Mouse (Mus musculus) fat pad, adult 2 months (tissue): ENCODE measurements around the gene Myo7a.

Source experiments
- DNase-seq: peaks from one replicate; pipeline ENCODE4 v3.0.0-alpha.2; 2011; ENCODE audit warnings: low read depth, low spot score; ENCODE audit errors: extremely low read depth

The Myo7a gene

DNA sequence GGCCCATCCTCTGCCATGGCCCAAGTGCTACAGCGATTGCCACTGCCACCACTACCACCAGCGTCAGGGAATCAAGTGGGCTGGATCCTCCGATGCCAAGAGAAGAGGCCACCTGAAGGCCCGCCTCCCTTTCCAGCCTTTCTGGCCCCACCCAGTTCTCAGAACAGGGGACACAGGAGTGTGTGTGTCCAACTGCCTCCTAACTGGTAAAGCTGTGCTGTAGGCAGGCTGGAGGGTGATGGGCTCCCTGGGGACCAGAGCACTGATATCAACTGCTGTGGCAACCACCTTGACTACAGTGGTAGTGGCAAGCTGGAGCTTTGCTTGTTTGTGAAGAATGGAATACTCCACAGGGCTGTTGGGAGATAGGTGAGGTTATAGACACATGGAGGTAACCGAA lies 26.1 kb upstream of the Myo7a start, which contains the start of gene Omp:
Omp (minus strand) TSS at position 101 of the 400 bp plus-strand sequence.
- DNase-seq: no peak

DNA sequence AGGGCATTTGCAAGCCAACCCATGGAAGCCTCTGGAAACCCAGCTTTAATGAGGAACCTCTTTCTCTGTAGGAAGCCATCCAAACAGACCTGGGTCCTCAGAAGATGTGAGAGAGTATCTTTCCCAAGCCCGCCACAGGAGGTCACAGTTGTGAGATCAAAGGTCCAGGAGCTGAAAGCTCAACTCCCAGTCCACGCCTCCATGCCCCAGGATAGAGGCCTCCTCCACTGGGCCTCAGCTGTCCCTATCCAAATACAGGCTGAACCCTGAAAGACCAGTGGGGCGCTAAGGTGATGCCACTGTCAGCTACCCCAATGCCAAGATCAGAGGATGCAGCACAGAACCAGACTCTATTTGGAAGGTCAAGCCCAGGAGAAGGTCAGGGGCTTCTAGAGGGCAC lies 23.3 kb upstream of the Myo7a start:
- no peak for DNase-seq

- DNase-seq: no peak
Observed at GRCm38 (mm10) chr7:98142247-98142646, 22.9 kb upstream of the Myo7a start.

- DNase-seq: no peak
Observed at GRCm38 (mm10) chr7:98141206-98141605, 21.9 kb upstream of the Myo7a start.

DNA sequence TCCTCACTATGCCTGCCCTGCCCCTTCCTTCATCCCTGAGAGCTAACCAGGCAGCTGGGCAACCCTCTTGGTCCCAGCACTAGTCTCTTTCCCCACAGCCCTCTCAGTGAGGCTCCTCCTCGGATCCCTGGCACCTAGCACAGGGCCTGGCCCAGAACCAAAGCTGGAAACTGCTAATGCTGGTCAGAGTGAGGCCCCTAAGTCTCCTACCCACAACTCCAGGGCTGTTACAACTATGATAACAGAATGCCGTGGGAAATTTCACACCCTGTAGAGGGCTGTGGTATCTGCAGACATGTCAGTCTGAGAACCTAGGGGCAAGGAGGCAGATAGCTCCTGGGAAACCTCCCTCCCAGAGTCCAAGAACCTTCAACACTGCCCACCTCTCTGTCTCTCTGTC lies 21.3 kb upstream of the Myo7a start:
- DNase-seq: no peak

GRCm38 (mm10) chr7:98139216-98139615 lies 19.9 kb upstream of the Myo7a start:
- DNase-seq: no peak

GRCm38 (mm10) chr7:98137995-98138394 lies 18.7 kb upstream of the Myo7a start:
- no peak for DNase-seq

- DNase-seq: no peak
Observed at GRCm38 (mm10) chr7:98137583-98137982, 18.3 kb upstream of the Myo7a start.

DNA sequence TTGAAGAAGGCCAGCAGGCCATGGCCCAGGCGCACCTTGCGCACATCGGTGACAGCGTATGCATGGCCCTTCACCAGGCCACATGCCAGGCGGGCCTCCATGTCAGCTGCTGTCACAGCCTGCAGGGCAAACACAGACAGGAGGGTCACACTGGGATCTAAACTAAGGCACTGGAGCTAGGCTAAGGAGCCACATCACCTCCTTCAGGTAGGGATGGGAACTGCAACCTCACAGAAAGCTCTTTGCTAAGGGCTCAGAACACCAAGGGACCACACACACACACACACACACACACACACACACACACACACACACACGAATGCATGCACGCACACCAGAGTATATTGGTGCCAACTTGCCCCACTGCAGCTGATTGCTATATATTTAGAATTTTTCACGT lies 12.4 kb upstream of the Myo7a start:
- no peak for DNase-seq

- no peak for DNase-seq
Observed at GRCm38 (mm10) chr7:98125473-98125872, 6.1 kb upstream of the Myo7a start.

- no peak for DNase-seq
Observed at GRCm38 (mm10) chr7:98124701-98125100, 5.4 kb upstream of the Myo7a start.

DNA sequence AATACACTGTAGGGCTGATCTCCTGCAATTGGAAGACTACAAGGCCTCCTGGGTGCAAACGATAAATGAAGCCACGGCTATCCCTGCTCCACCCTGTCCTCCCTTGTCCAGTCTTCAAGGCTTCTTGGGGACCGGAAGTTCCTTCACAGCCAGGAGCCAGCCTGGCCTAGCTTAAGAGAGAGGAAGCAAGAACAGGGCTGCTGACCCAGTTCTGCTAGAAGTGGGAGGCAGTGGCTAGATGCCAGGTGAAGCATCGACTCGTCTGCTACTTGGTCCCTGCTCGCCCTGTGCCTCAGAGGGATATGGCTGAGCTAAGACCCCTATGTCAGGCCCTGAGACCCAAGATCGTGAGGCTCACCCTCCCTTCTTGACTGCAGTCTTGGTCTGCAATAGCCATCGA lies 2.3 kb upstream of the Myo7a start:
- no peak for DNase-seq

DNA sequence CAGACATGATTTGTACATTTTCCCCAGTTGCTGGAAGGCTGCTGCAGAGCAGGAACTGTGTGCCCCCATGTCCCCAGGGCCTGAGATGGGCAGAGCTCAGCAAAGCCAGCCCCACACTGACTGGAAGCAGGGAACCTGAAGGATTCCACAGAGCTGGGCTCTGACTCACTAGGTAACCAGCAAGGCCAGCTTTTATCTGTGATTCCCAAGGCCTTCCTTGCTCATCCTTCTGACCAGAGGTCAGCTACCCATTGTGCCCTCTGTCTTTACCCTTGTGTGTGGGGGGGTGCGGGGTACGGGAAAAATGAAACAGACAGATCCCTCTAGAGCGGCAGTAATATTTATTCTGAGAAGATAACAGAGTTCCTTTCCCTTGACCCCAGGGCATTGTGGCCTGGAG lies 1.9 kb upstream of the Myo7a start:
- DNase-seq: no peak

DNA sequence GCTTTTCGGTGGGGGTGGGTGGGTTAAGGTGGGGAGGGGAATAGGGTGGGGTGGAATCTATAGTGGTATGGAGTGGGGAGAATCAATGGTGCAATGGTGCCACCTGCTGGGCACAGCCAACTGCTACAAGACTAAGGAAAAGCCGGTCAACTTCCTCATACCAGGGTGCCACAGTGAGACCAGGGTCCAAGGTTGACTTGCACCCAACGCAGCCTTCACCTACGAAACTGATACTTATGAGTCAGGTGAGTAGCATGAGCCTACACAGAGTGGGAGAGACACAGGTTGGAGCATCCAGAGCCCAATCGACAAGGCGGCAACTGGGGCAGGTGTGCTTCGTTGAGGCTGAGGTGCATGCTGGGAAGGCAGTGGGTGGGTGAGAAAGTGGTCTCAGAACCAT lies 1.0 kb upstream of the Myo7a start:
- no peak for DNase-seq

DNA sequence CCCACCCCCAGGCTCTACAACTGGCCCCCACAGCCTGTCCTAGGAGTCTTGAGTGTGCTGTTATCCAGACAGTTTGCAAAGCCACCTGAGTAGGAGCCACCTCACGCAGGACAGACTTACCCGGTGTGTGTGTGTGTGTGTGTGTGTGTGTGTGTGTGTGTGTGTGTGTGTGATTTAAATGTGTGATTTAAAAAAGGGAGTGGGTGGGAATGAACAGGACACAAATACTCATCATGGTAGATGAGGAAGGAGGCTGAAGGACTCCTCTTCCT lies 573 bp upstream of the Myo7a start:
- no peak for DNase-seq

- no peak for DNase-seq
Observed at GRCm38 (mm10) chr7:98117012-98117660, 2.2 kb downstream of the Myo7a start.

DNA sequence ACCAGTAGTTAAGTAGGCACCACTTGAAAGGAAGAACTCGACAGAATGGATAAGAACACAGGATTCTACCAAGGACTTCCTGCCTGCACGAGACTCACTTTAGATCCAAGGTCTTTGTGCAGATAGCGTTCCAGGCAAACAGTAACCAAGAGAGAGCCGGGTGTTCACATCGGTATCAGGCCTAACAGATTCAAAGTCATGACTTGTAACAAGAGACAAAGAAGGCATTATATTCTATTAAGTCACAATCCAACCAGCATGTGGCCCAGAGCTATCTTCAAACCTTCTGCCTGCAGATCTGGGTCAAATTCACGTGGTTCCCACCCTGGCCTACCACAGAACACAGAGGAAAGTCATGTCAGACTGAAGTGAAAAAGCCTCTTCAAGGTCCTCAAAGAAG lies 4.7 kb downstream of the Myo7a start:
- no peak for DNase-seq

DNA sequence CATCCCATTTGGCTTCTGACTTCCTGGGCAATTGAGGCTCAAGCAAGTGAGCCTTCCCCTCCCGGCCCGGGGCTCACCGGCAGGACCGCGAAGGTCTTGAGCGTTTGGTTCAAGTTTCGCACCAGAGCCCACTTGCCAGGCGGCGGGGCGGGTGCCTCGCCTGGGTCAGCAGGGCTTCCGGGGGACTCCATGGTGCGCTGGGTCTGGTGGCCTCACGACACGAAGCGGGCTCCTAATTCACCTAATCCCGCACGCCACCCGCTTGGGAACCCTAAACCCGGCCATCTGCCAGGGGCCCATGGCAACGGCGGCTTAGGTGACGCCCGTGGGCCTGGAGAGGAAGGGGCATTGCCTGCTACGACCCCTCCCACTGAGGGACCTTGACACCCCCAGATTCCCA lies 8.1 kb downstream of the Myo7a start:
- no peak for DNase-seq

GRCm38 (mm10) chr7:98109771-98110170 lies 9.6 kb downstream of the Myo7a start:
- DNase-seq: no peak

DNA sequence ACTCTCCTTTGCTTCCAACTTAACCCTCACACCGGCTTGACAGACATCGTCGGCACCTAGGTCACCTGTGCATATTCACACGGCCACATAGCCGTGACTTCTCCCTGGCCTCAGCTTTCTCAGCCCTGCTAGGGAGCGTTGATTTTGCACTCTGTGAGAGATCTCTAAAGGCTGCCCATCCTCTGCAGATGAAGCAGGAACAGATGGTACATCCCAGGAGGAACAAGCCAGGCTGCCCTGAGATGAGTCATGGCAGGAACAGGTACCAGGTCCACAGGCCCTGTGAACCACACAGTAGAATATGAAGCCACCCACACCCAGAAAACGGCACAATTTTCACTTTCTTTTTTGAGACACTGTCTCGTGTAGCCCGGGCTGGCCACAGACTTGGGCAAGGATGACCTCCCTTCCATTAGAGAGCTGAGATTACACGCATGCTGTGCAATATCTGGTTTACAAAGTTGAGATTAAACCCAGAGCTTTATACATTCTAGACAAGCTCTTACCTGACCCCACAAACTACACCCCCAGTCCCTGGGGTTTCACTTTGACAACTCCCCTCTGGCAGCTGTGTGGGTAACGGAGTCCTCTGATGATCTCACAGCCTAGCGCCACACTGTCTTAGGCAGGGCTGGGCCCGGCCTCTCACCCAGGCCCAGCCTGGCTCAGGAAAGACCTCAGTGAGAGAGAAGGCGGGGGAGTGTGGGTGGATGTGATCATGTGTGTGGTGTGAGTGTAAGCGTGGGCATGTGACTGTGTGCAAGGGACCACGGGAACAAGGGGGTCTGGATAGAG lies 10.5 kb downstream of the Myo7a start:
- DNase-seq: no peak

GRCm38 (mm10) chr7:98106272-98106671 lies 13.1 kb downstream of the Myo7a start:
- DNase-seq: no peak

GRCm38 (mm10) chr7:98104481-98105435 lies 14.6 kb downstream of the Myo7a start:
- no peak for DNase-seq
